Mouse (Mus musculus) neutrophil, adult 65 days (primary cell): ENCODE data around the gene Jagn1. TPM values are rescaled to one million over a fixed set of nuclear protein-coding genes. Genes with fewer than 3 reads are reported as not detected.

Experiments used
- total RNA-seq: library from RNA; stranded (reverse); gene quantifications from 2 replicates; pipeline ENCODE4 v1.2.4, GENCODE M21; 2023

The Jagn1 gene
- total RNA-seq = 8.3 and 8.5 TPM in 2 replicates

DNA sequence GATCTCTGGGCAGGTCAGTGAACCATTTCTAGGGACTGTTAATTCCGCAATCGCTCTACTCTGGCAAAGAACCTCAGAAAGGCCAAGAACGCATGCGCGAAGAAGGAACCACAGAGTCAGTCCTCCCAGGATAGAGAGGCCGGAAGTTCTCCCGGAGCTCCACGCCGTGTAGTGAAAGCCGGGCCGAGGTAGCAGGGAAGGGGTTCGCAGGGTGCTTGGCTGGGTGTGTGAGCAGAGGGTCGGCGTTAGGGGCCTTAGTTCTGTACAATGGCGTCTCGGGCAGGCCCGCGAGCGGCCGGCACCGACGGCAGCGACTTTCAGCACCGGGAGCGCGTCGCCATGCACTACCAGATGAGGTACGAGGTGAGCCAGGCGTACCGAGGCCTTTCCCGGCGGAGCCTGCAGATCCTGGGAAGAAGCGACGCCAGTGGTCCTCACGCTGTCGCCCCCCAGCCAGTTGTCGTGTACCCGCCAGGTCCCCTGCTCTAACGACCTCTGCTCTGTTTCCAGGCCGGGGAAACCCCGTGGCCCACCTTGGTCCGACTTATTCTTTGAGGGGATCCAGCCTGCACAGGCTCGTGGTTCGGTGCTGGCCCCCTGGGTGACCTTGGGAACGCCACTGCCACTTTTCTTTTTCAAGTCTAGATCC, at the start of gene Jagn1:
Gene Jagn1, plus strand, starts transcription at position 128 of the 649 bp plus-strand sequence.

DNA sequence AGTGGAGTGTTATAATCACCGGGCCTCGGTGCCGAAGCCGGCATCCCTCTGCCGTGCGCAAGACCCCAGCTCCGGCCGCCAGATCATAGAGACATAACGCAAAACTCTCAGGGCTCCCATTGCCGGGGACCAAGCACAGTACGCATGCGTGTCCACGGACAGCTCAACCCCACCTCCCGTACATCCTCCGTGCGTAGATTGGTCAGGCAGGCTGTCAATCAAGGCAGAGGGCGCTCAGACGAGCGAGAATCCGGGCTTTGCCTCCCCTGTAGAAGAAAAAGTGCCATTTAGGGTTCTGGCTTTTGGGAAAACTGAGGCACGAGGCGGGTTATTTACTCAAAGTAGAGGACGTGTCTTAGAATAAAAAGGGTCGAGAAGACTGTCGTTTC, 23.2 kb upstream of the Jagn1 start, which contains the start of gene Rpusd3:
Gene Rpusd3, minus strand, starts transcription at position 142 of the 389 bp plus-strand sequence.

DNA sequence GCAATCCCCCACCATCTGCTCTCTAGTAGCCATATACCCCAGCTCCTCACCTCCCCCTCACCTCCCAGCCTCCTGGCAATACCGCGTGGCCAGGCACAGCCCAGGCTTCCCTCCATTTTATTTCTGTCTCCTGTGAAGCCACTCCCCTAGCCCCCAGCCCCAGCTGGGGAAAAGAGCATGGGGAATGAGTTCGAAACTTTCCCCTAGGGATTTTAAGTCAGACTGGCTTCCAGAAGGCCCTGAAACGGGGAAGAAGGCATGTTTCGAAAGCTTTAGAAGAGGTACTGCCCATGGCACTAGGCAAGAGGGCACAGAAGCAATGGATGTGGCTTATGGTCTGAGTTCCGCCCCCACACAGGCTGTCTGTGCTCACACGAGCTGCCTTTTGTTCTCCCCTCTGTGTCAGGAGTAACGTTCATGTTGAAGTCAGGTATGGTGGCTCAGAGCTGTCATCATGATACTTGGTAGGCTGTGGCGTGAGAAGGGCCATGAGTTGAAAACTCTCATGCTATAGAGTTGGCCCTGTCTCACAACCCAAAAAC, 6.6 kb upstream of the Jagn1 start, which contains the start of gene Cidec:
Gene Cidec, minus strand, starts transcription at position 97 of the 542 bp plus-strand sequence.

DNA sequence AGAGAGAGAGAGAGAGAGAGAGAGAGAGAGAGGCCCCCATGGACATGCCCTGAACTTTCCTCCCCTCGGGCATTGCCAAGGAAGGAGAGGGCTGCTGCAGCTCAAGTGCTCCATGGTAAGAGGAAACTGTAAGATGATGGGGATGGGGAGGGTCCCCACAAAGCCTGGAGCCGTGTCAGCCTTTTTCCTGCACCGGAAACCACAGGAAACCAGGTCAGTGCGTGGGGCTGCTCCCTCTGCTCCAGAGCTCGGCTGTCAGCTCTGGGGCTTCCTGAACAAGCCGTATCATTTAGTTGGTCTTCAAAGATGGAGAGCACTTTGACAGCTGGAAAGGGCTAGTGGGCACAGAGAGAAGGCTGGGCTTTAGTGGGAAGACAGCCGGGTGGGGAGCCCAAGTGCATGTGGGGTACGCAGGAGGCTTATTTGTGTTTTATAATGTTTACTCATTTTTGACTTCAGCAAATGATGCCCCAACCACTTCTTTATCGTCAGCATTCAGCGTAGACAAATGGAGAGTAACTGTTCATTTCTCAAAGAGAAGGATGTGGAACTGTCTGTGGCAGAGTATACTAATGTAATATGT, 15.7 kb downstream of the Jagn1 start, which contains the start of gene Il17re:
Gene Il17re, plus strand, starts transcription at position 533 of the 583 bp plus-strand sequence.

DNA sequence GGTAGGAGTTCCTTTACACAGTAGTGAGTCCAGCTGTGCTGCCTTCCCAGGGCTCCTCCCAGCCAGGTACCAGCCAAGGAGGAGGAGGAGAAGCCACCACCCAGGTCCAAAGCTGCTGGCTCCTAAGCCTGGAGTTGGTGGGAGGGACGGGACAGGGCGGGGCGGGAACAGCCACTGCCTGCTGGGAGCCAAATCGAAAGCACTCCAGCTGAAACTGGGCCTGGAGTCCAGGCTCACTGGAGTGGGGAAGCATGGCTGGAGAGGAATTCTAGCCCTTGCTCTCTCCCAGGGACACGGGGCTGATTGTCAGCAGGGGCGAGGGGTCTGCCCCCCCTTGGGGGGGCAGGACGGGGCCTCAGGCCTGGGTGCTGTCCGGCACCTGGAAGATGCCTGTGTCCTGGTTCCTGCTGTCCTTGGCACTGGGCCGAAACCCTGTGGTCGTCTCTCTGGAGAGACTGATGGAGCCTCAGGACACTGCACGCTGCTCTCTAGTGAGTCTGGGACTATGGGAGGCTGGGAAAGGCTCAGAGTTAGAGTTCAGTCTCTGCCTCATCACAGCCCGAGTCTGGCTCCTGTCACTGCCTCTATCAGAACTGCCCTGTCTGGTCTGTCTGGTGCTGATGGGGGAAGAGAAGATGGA, 29.0 kb downstream of the Jagn1 start, which contains the start of gene Il17rc:
Gene Il17rc, plus strand, starts transcription at position 131 of the 640 bp plus-strand sequence.

DNA sequence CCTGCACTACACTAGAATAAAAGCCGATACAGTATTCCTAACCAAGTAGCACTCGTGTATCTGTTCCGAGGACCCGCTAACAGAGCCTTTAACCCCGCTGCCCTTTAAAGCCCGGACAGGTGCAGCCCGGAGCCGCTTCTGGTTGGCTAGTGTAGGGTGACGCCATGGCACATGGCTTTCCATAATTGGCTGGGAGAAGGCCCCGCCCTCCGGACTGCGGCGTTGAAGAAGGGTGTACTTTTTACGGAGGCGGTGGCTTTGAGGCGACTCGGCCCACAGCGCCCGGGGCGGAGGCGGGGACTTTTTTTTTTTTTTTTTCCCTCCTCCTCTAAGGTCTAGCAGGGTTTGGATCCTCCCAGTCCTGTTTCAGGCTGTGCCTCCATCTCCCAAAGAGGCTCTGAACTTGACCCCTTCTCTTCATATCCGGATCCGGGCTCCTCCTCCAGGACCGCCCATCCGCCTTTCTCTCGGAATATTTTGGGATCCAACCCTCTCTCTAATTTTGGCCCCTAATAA, 40.8 kb downstream of the Jagn1 start, which contains the start of gene Creld1:
Gene Creld1, plus strand, starts transcription at position 198 of the 516 bp plus-strand sequence.

Other genes with a start within 250 kb of the Jagn1 start
- gene Lhfpl4, start 247.2 kb upstream of the Jagn1 start, total RNA-seq = 0.44 and 0.66 TPM in 2 replicates
- 64.5 and 81.3 TPM in 2 replicates for gene Mtmr14, start 204.7 kb upstream of the Jagn1 start, total RNA-seq
- gene Cpne9, start 160.3 kb upstream of the Jagn1 start, total RNA-seq = 0.54 and 0.95 TPM in 2 replicates
- gene Brpf1, start 135.4 kb upstream of the Jagn1 start, total RNA-seq = 130 and 175 TPM in 2 replicates
- gene Ogg1, start 115.6 kb upstream of the Jagn1 start, total RNA-seq = 11.9 and 13.8 TPM in 2 replicates
- gene Camk1, start 98.6 kb upstream of the Jagn1 start, total RNA-seq = 24.6 and 26.1 TPM in 2 replicates
- gene Tada3, start 64.7 kb upstream of the Jagn1 start, total RNA-seq = 21.5 and 31.0 TPM in 2 replicates
- gene Arpc4, start 64.5 kb upstream of the Jagn1 start, total RNA-seq = 502 and 519 TPM in 2 replicates
- 34.0 and 50.2 TPM in 2 replicates for gene Ttll3, start 53.3 kb upstream of the Jagn1 start, total RNA-seq
- gene Rpusd3, start 23.2 kb upstream of the Jagn1 start, total RNA-seq = 0.60 and 0.68 TPM in 2 replicates
- gene Cidec, start 6.8 kb upstream of the Jagn1 start, total RNA-seq = not detected in 2 replicates
- gene Il17re, start 15.9 kb downstream of the Jagn1 start, total RNA-seq = 0.20 TPM in 1 of 2 replicates, not detected in the other
- gene Il17rc, start 28.9 kb downstream of the Jagn1 start, total RNA-seq = not detected in 2 replicates
- gene Creld1, start 40.7 kb downstream of the Jagn1 start, total RNA-seq = 1.9 and 3.9 TPM in 2 replicates
- not detected in 2 replicates for gene Prrt3, start 59.4 kb downstream of the Jagn1 start, total RNA-seq
- gene Emc3, start 89.1 kb downstream of the Jagn1 start, total RNA-seq = 54.7 and 58.4 TPM in 2 replicates
- 14.4 and 15.2 TPM in 2 replicates for gene Fancd2, start 89.1 kb downstream of the Jagn1 start, total RNA-seq
- not detected in 2 replicates for gene Fancd2os, start 158.1 kb downstream of the Jagn1 start, total RNA-seq
- 123 TPM in 2 replicates for gene Brk1, start 162.2 kb downstream of the Jagn1 start, total RNA-seq
- gene Vhl, start 181.4 kb downstream of the Jagn1 start, total RNA-seq = 32.6 and 40.9 TPM in 2 replicates
- gene Irak2, start 195.9 kb downstream of the Jagn1 start, total RNA-seq = 174 and 268 TPM in 2 replicates